Mouse (Mus musculus) MEL (cell line): ENCODE results near the gene Cdc42se2. TPM values are rescaled to one million over a fixed set of nuclear protein-coding genes. Genes with fewer than 3 reads are reported as not detected.

ENCODE experiments used
- DNase-seq: peaks from one replicate; pipeline ENCODE4 v3.0.0; 2011; ENCODE audit warnings: low read depth, low spot score
- H3K27ac ChIP-seq: 2 replicates; pipeline ENCODE4 v1.5.1; 2012; ENCODE audit warnings: low read depth, mild to moderate bottlenecking, control low read depth, low read length, moderate library complexity; ENCODE audit not compliant: control insufficient read depth
- H3K27me3 ChIP-seq, 2 experiments: fragments of 150-350 bp in 1 of 2; sonication (generic) in 1 of 2; 2 replicates each; pipeline ENCODE4 v1.6.1; 2012; ENCODE audit warnings: low read length in 2 of 2, mild to moderate bottlenecking in 2 of 2, improper control_type of control experiment in 1 of 2, moderate library complexity in 1 of 2; ENCODE audit not compliant: insufficient read depth in 2 of 2, control insufficient read depth in 1 of 2
- H3K36me3 ChIP-seq, 2 experiments: 2 replicates each; pipeline ENCODE4 v1.6.1; 2012 to 2014; ENCODE audit warnings: low read length in 2 of 2, improper control_type of control experiment in 1 of 2, inconsistent platforms in 1 of 2, mild to moderate bottlenecking in 1 of 2; ENCODE audit not compliant: insufficient read depth in 2 of 2, control insufficient read depth in 1 of 2
- H3K4me1 ChIP-seq, 2 experiments: fragments of 150-350 bp in 1 of 2; sonication (generic) in 1 of 2; 2 replicates each; pipeline ENCODE4 v1.6.1; 2012; ENCODE audit warnings: low read length in 2 of 2, improper control_type of control experiment in 1 of 2, mild to moderate bottlenecking in 1 of 2; ENCODE audit not compliant: insufficient read depth in 2 of 2, control insufficient read depth in 1 of 2
- H3K4me3 ChIP-seq, 2 experiments: fragments of 150-350 bp in 1 of 2; sonication (generic) in 1 of 2; 2 replicates each; pipeline ENCODE4 v1.5.1; 2012; ENCODE audit warnings: low read depth in 2 of 2, low read length in 2 of 2, mild to moderate bottlenecking in 2 of 2, moderate library complexity in 2 of 2, control low read depth in 1 of 2, improper control_type of control experiment in 1 of 2; ENCODE audit not compliant: control insufficient read depth in 1 of 2, insufficient read depth in 1 of 2
- H3K79me2 ChIP-seq: 2 replicates; pipeline ENCODE4 v1.6.1; 2012; ENCODE audit warnings: mild to moderate bottlenecking, low read length, moderate library complexity; ENCODE audit not compliant: control insufficient read depth, poor library complexity, insufficient read depth
- H3K9ac ChIP-seq: 2 replicates; pipeline ENCODE4 v1.6.1; 2012; ENCODE audit warnings: low read depth, mild to moderate bottlenecking, control low read depth, low read length, moderate library complexity; ENCODE audit not compliant: control insufficient read depth, poor library complexity, severe bottlenecking
- H3K9me3 ChIP-seq: fragments of 150-350 bp; sonication (generic); replicated peaks from 2 replicates; pipeline ENCODE4 v1.6.1; 2012; ENCODE audit warnings: mild to moderate bottlenecking, low read length, improper control_type of control experiment, moderate library complexity; ENCODE audit not compliant: insufficient read depth
- BHLHE40 ChIP-seq: IDR thresholded peaks from 2 replicates; pipeline ENCODE4 v1.6.1; 2012; ENCODE audit warnings: low read depth, mild to moderate bottlenecking, inconsistent platforms, low read length, improper control_type of control experiment, borderline replicate concordance
- CHD1 ChIP-seq: IDR thresholded peaks from 2 replicates; pipeline ENCODE4 v1.6.1; 2012; ENCODE audit warnings: low read depth, mild to moderate bottlenecking, inconsistent platforms, low read length, improper control_type of control experiment
- CHD2 ChIP-seq: IDR thresholded peaks from 2 replicates; pipeline ENCODE4 v1.6.1; 2011; ENCODE audit warnings: low read length, improper control_type of control experiment
- CTCF ChIP-seq, 3 experiments: IDR thresholded peaks in 2 of 3; conservative IDR thresholded peaks in 1 of 3; 2 replicates each; pipeline ENCODE4 v1.5.1; 2011 to 2012; ENCODE audit warnings: low read length in 3 of 3, low read depth in 2 of 3, mild to moderate bottlenecking in 2 of 3, improper control_type of control experiment in 1 of 3, inconsistent platforms in 1 of 3, mixed read lengths in 1 of 3, moderate library complexity in 1 of 3; ENCODE audit not compliant: control insufficient read depth in 1 of 3, insufficient read depth in 1 of 3, poor library complexity in 1 of 3, severe bottlenecking in 1 of 3
- ELF1 ChIP-seq: IDR thresholded peaks from 2 replicates; pipeline ENCODE4 v1.6.1; 2014; ENCODE audit warnings: low read depth, mild to moderate bottlenecking, inconsistent platforms, low read length, improper control_type of control experiment, moderate library complexity
- EP300 ChIP-seq, 2 experiments: IDR thresholded peaks; 2 replicates each; pipeline ENCODE4 v1.6.1; 2011; ENCODE audit warnings: improper control_type of control experiment in 2 of 2, low read length in 2 of 2, low read depth in 1 of 2, mild to moderate bottlenecking in 1 of 2
- ETS1 ChIP-seq: IDR thresholded peaks from 2 replicates; pipeline ENCODE4 v1.6.1; 2012; ENCODE audit warnings: low read depth, mild to moderate bottlenecking, inconsistent platforms, low read length, improper control_type of control experiment, moderate library complexity
- GABPA ChIP-seq: IDR thresholded peaks from 2 replicates; pipeline ENCODE4 v1.6.1; 2012; ENCODE audit warnings: low read depth, mild to moderate bottlenecking, inconsistent platforms, low read length, improper control_type of control experiment, moderate library complexity
- GATA1 ChIP-seq: IDR thresholded peaks from 2 replicates; pipeline ENCODE4 v1.6.1; 2011; ENCODE audit warnings: low read depth, low read length, improper control_type of control experiment
- HCFC1 ChIP-seq: IDR thresholded peaks from 2 replicates; pipeline ENCODE4 v1.6.1; 2012; ENCODE audit warnings: low read depth, mild to moderate bottlenecking, inconsistent platforms, low read length, improper control_type of control experiment, moderate library complexity
- JUND ChIP-seq: IDR thresholded peaks from 2 replicates; pipeline ENCODE4 v1.6.1; 2011; ENCODE audit warnings: low read depth, mild to moderate bottlenecking, improper control_type of control experiment, low read length
- KAT2A ChIP-seq: conservative IDR thresholded peaks from 2 replicates; pipeline ENCODE4 v1.6.1; 2012; ENCODE audit warnings: low read depth, low read length, improper control_type of control experiment, inconsistent platforms
- MAFK ChIP-seq: IDR thresholded peaks from 2 replicates; pipeline ENCODE4 v1.6.1; 2011; ENCODE audit warnings: low read depth, mild to moderate bottlenecking, low read length, improper control_type of control experiment, borderline replicate concordance
- MAX ChIP-seq: IDR thresholded peaks from 2 replicates; pipeline ENCODE4 v1.6.1; 2011; ENCODE audit warnings: low read length, improper control_type of control experiment
- MAZ ChIP-seq: IDR thresholded peaks from 2 replicates; pipeline ENCODE4 v1.6.1; 2012; ENCODE audit warnings: low read depth, mild to moderate bottlenecking, inconsistent platforms, low read length, improper control_type of control experiment
- MXI1 ChIP-seq: IDR thresholded peaks from 2 replicates; pipeline ENCODE4 v1.6.1; 2011; ENCODE audit warnings: mild to moderate bottlenecking, low read depth, low read length, improper control_type of control experiment
- MYB ChIP-seq: IDR thresholded peaks from 2 replicates; pipeline ENCODE4 v1.6.1; 2011; ENCODE audit warnings: mild to moderate bottlenecking, low read depth, low read length, improper control_type of control experiment
- MYC ChIP-seq: IDR thresholded peaks from 2 replicates; pipeline ENCODE4 v1.6.1; 2011; ENCODE audit warnings: low read depth, mild to moderate bottlenecking, low read length, improper control_type of control experiment, moderate library complexity
- NELFE ChIP-seq: IDR thresholded peaks from 2 replicates; pipeline ENCODE4 v1.6.1; 2011; ENCODE audit warnings: low read depth, low read length, improper control_type of control experiment
- POLR2A ChIP-seq, 2 experiments: IDR thresholded peaks; 2 replicates each; pipeline ENCODE4 v1.6.1; 2011 to 2012; ENCODE audit warnings: low read length in 2 of 2, mild to moderate bottlenecking in 2 of 2, control low read depth in 1 of 2, improper control_type of control experiment in 1 of 2, low read depth in 1 of 2, moderate library complexity in 1 of 2; ENCODE audit not compliant: control insufficient read depth in 1 of 2, insufficient read depth in 1 of 2, poor library complexity in 1 of 2
- POLR2AphosphoS2 ChIP-seq: IDR thresholded peaks from 2 replicates; pipeline ENCODE4 v1.6.1; 2011; ENCODE audit warnings: low read length, improper control_type of control experiment
- RAD21 ChIP-seq: IDR thresholded peaks from 2 replicates; pipeline ENCODE4 v1.6.1; 2011; ENCODE audit warnings: mild to moderate bottlenecking, low read depth, low read length, improper control_type of control experiment
- RCOR1 ChIP-seq: IDR thresholded peaks from 2 replicates; pipeline ENCODE4 v1.6.1; 2012; ENCODE audit warnings: low read depth, mild to moderate bottlenecking, inconsistent platforms, low read length, improper control_type of control experiment
- SIN3A ChIP-seq: IDR thresholded peaks from 2 replicates; pipeline ENCODE4 v1.6.1; 2012; ENCODE audit warnings: low read length, improper control_type of control experiment, inconsistent platforms
- SMC3 ChIP-seq: IDR thresholded peaks from 2 replicates; pipeline ENCODE4 v1.6.1; 2011; ENCODE audit warnings: low read depth, low read length, improper control_type of control experiment
- TAL1 ChIP-seq: IDR thresholded peaks from 2 replicates; pipeline ENCODE4 v1.6.1; 2012; ENCODE audit warnings: mild to moderate bottlenecking, inconsistent platforms, low read length, moderate library complexity, mixed read lengths
- TBP ChIP-seq: IDR thresholded peaks from 2 replicates; pipeline ENCODE4 v1.8.0; 2011; ENCODE audit warnings: low read depth, low read length, improper control_type of control experiment
- TCF12 ChIP-seq: IDR thresholded peaks from 2 replicates; pipeline ENCODE4 v1.6.1; 2014; ENCODE audit warnings: low read depth, mild to moderate bottlenecking, inconsistent platforms, low read length, improper control_type of control experiment, moderate library complexity
- USF1 ChIP-seq: IDR thresholded peaks from 2 replicates; pipeline ENCODE4 v1.6.1; 2014; ENCODE audit warnings: low read depth, mild to moderate bottlenecking, inconsistent platforms, low read length, improper control_type of control experiment, moderate library complexity
- USF2 ChIP-seq, 2 experiments: IDR thresholded peaks; 2 replicates each; pipeline ENCODE4 v1.6.1; 2011 to 2012; ENCODE audit warnings: improper control_type of control experiment in 2 of 2, low read length in 2 of 2, borderline replicate concordance in 1 of 2, inconsistent platforms in 1 of 2, low read depth in 1 of 2, mild to moderate bottlenecking in 1 of 2; ENCODE audit not compliant: insufficient read depth in 1 of 2
- ZC3H11A ChIP-seq: IDR thresholded peaks from 2 replicates; pipeline ENCODE4 v1.6.1; 2012; ENCODE audit warnings: low read depth, mild to moderate bottlenecking, inconsistent platforms, low read length, improper control_type of control experiment
- ZKSCAN1 ChIP-seq: IDR thresholded peaks from 2 replicates; pipeline ENCODE4 v1.6.1; 2012; ENCODE audit warnings: low read depth, mild to moderate bottlenecking, inconsistent platforms, low read length, improper control_type of control experiment, moderate library complexity
- ZMIZ1 ChIP-seq: IDR thresholded peaks from 2 replicates; pipeline ENCODE4 v1.6.1; 2012; ENCODE audit warnings: low read depth, mild to moderate bottlenecking, inconsistent platforms, low read length, improper control_type of control experiment, moderate library complexity
- polyA plus RNA-seq, 2 experiments: library from polyadenylated mRNA; stranded (reverse) in 1 of 2; unstranded in 1 of 2; fragments of >175 nt in 1 of 2; fragments of >200 nt in 1 of 2; gene quantifications; 2 replicates each; pipeline versions ENCODE4 v1.2.1 to v1.2.4; 2012; ENCODE audit warnings: low replicate concordance in 2 of 2, low read depth in 1 of 2; ENCODE audit not compliant: insufficient read length in 2 of 2, insufficient read depth in 1 of 2, missing spikeins in 1 of 2
- total RNA-seq: library from RNA; depleted of rRNA; stranded (reverse); fragments of 300-350 nt; gene quantifications from 2 replicates; pipeline ENCODE4 v1.2.3, GENCODE M21; 2012

Gene Cdc42se2
- total and polyA plus RNA-seq, 3 experiments = 30.1 to 47.4 (median 33.4) TPM

DNA sequence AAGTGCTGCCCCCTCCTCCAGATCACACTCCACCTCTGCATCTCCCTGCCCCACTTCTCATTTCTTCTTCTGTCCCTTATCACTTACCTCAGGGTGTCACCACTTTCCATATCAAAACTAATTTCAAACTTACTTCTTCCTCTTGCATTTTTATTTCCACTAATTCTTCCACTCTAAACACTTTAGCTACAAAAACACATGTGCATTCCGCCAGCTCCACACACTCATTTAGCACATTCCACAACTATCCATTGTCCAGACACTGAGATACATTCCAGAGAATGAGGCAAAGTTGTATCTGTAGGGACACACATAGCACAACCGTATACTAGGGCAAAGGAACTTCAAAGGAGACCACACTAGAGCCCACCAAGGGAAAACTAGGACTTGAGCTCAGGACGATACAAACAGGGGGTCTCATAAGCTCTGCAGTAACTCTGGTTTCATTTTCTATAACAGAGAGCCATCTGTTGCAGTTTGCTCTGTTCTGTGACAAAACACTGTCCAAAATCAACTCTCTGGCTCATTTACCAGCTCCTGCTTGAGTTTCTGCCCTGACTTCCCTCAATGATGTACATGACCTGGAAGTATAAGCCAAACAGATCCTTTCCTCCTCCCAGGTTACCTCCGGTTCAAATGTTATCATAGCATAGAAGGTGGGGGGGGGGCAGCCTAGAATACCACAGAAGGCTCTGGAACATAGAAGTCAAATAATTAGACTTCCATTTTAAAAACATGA, 11.7 kb downstream of the Cdc42se2 start:
- peak overlapping the region; percentile 76 for H3K9ac ChIP-seq
- peaks cover 39 to 53% of the 10 kb centered on the region in 2 experiments for H3K4me1 ChIP-seq

DNA sequence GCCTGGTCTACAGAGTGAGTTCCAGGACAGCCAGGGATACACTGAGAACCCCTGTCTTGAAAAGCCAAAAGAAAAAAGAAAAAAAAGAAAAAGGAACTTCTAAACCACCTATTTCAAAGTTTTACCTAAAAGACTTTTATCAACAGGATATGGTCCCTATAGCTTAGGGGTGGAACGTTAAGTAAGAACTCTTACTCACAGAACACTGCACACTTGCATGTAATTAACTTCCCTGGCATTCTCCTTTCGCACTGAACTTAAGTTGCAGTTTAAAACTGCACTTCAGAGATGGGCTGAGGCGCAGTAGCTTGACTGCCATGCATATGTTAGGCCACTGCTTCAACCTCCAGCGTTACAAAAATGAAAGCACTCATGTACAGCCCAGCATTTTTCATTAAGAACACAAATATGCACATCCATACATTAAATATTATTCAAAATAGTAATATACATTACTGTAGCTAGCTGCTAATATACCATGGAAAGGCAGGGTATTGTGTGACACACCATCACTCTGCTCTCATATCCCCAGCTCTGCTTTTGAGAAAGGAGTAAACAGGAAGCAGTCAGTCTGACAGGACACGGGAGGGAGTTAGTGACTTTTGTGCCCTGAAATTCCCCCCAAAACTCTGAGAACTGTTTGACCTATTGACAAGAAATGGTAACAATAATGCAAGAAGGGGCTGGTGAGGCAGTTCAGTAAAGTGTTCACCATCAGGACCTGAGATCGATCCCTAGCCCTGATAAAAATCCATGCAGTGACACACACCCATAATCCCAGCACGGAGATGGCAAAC, 13.0 kb downstream of the Cdc42se2 start:
- H3K27me3 ChIP-seq = no peaks in the 10 kb centered on the region
- DNase-seq = peak; percentile 81
- peak overlapping the region; percentile 76 for H3K9ac ChIP-seq
- H3K4me3 ChIP-seq = peak overlapping the region; percentile 41 to 66
- peaks cover 0 to 62% of the 10 kb centered on the region in 2 experiments; a peak in 2 of 4 replicates for H3K36me3 ChIP-seq
- peaks cover 39 to 47% of the 10 kb centered on the region in 2 experiments for H3K4me1 ChIP-seq
- peak overlapping the region; percentile 96 for H3K27ac ChIP-seq
- H3K79me2 ChIP-seq = peaks cover 18% of the 10 kb centered on the region
- H3K9me3 ChIP-seq = no peaks in the 10 kb centered on the region
- no peak for TF ChIP-seq JUND
- TF ChIP-seq HCFC1 = no peak
- no peak for TF ChIP-seq TAL1
- no peak for TF ChIP-seq USF1
- TF ChIP-seq RAD21 = no peak
- no peak; the same call in 1 of the 2 replicates for TF ChIP-seq MXI1
- peak; percentile 71 for TF ChIP-seq CHD1
- TF ChIP-seq EP300 (IDR thresholded peaks at IDR 0.05; ENCODE audit: low read depth in 1 of 2, low read length in 2 of 2) = peak; percentile 63 to 74
- TF ChIP-seq MAFK = no peak
- no peak for TF ChIP-seq ZKSCAN1
- no peak; the same call in 1 of the 2 replicates for TF ChIP-seq BHLHE40
- TF ChIP-seq ZMIZ1 = no peak
- TF ChIP-seq CTCF (IDR thresholded peaks at IDR 0.05 in 2 of 3, conservative IDR thresholded peaks at IDR 0.05 in 1 of 3; ENCODE audit: control insufficient read depth in 1 of 3, insufficient read depth in 1 of 3, low read depth in 2 of 3, low read length in 3 of 3, poor library complexity in 1 of 3, severe bottlenecking in 1 of 3) = no peak
- TF ChIP-seq SMC3 = no peak
- TF ChIP-seq ETS1 = peak; percentile 68
- TF ChIP-seq GABPA = no peak
- TF ChIP-seq USF2 (IDR thresholded peaks at IDR 0.05; ENCODE audit: borderline replicate concordance in 1 of 2, insufficient read depth in 1 of 2, low read depth in 1 of 2, low read length in 2 of 2) = no peak
- no peak for TF ChIP-seq RCOR1

More for the DNA sequence above, 11.7 kb downstream of the Cdc42se2 start:
- Histone ChIP-seq H3K27ac (peak overlapping the region; percentile 96), H3K4me3 (peak overlapping the region; percentile 53 to 66), H3K9me3 (no peaks in the 10 kb centered on the region), H3K27me3 (no peaks in the 10 kb centered on the region), H3K79me2 (peaks cover 17% of the 10 kb centered on the region), H3K36me3 (peaks cover 0 to 72% of the 10 kb centered on the region in 2 experiments; a peak in 2 of 4 replicates)
- DNase-seq = peak; percentile 82
- TF ChIP-seq ETS1 (peak; percentile 82), POLR2A (IDR thresholded peaks at IDR 0.05; ENCODE audit: control insufficient read depth in 1 of 2, insufficient read depth in 1 of 2, low read depth in 1 of 2, low read length in 2 of 2, poor library complexity in 1 of 2) (peak in 1 of 2 experiments; percentile 8; a peak in 1 of 4 replicates), RCOR1 (peak; percentile 77), GATA1 (peak; percentile 91), CHD2 (no peak), EP300 (IDR thresholded peaks at IDR 0.05; ENCODE audit: low read depth in 1 of 2, low read length in 2 of 2) (peak; percentile 90 to 93), MAX (peak; percentile 80), NELFE (no peak), MYC (peak; percentile 76; the same call in 1 of the 2 replicates), POLR2AphosphoS2 (peak; percentile 48; the same call in 1 of the 2 replicates), MAZ (peak; percentile 83; the same call in 1 of the 2 replicates), CHD1 (no peak; the same call in 1 of the 2 replicates), TCF12 (peak; percentile 90), TAL1 (peak; percentile 70), MXI1 (peak; percentile 88), BHLHE40 (peak; percentile 52; the same call in 1 of the 2 replicates), MYB (0 out of 2 replicates have a peak, but pooled peaks have one; percentile 37), SIN3A (peak; percentile 69), TBP (peak; percentile 47; the same call in 1 of the 2 replicates), ZMIZ1 (0 out of 2 replicates have a peak, but pooled peaks have one; percentile 41), ELF1 (peak; percentile 25; the same call in 1 of the 2 replicates), ZC3H11A (no peak), KAT2A (no peak; the same call in 1 of the 2 replicates), HCFC1 (peak; percentile 82)
